Mouse (Mus musculus) thymus, adult 18-20 months (tissue): Measurements from ENCODE around the gene Umad1.

ENCODE experiments used
- DNase-seq, 2 experiments: peaks; one replicate each; pipeline ENCODE4 v3.0.0; 2022; ENCODE audit warnings: mixed read lengths in 2 of 2

Gene Umad1

DNA sequence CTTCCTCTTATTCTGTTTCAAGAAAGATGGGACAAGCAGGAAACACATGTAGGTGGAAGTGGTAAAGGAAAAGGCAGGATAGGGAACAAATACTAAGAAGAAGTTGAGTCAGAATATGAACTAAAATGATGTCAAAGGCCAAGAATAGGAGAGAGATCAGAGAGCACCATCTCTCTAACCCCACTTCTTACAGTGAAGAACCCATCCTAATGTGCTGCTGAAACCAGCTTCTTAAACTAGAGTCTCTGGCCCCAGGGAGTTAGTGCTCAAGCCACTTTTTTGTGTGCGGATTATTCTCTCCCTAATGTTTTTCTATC is 161.1 kb downstream of the Umad1 start:
- DNase-seq, result no peak

DNA sequence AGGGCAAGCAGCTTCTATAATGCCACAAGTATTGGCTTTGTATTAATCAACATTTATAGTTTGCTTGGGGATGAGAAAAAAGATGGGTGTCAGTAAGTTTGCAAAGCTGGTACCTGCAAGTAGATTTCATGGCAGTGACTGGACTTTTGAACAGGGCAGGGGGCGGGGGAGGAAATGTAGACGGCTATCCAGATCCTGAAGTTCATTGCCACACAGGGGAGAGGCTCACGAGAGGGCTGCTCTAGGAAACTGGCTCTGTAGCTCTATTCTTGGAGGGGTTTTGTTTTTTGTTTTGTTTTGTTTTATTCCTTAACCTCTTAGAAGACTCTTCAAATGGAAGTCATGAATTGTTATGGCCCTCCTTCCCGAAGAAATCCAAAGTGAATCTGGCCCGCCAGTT is 162.3 kb downstream of the Umad1 start:
- no peak for DNase-seq

DNA sequence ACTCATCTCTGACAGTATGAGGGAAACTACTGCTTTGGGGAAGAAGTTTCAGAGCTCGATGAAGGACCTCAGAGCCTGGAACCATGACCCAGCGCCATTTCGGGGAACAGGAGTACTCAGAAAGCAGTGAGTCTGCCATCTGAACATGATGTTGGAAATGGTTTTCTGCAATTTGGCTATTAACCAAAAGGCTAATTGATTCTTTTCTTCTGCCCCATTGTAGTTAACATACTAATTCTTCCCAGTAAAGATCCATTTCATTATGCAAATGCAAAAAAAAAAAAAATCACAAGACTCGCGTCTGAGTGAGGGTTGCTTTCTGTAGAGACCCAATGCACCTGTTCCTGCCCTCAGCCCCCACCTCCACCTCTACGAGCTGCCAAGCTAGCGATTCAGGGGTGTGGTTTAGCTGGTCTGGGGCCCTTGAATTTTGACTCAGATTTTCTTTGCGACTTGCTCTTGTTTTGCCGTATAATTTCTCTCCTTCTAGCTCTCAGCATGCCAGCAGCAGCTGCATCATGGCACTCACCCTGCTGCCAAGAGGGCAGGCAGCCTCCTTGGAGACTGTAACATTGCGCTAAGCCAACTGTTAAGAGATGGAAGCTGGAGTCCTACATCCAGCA is 163.0 kb downstream of the Umad1 start:
- DNase-seq, result peak; percentile 46 to 71

DNA sequence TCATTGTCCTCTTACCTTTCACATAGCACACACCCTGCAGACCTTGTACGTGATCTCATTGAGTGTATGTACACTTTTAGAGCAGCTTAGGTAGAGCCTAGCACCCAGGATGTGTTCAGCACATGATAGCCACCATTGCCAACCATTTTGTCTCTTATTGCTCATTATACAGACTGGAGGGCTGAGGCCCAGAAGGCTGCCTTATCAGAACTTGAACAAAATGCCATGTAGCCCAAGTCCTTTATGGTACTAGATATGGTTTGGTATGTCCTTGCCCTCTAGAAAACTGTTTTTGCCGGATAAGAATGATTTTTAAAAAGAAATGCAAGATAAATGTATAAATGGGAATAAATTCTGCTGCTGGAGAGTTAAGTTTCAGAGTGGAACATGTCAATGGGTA is 164.1 kb downstream of the Umad1 start:
- no peak for DNase-seq

DNA sequence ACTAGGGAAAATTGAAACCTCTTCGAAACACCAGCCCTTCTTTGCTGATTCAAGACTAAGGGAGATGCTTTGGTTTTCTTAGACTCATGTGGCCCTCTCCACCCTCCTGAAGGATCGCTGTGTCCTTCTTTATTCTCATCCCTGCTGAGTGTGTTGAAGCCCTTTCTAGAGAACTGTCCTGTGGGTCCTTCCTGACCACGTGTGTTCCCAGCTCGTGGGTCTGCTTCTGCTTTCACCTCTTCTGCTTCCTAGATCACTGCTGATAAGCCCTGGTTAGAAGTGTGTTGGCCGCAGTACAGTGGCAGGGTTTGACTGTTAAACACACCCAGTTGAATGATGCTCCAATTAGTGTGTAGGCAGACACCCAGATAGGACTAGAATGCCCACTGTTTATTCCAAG is 168.6 kb downstream of the Umad1 start:
- DNase-seq, result no peak

DNA sequence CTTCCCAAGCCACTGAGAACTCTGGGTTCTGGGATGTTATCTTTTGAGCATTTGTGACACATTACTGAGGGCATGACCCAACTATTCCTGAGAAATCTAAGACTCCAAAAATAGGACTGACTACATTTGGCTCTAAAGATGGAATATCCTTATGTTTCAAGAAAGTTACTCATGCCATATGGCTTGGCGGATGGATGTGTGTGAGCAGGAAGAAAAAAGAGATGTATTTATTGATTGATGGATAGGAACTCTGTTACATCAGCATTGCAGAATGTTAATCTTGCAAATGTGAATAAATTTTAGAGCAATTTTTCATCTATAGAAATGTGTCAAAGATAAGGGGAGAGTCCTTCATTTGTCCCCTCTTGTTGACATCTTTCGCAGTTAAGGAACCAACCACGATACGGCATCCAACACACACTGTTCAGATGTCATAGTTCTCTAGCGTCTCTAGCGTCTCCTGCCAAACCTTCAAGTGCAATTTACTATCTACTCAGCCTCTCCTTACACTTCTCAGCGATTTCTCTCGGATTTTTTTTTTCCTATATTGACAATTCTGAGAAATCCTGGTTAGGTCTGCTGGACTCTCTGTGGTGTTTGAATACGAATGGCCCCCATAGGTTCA is 171.6 kb downstream of the Umad1 start:
- DNase-seq, result no peak

DNA sequence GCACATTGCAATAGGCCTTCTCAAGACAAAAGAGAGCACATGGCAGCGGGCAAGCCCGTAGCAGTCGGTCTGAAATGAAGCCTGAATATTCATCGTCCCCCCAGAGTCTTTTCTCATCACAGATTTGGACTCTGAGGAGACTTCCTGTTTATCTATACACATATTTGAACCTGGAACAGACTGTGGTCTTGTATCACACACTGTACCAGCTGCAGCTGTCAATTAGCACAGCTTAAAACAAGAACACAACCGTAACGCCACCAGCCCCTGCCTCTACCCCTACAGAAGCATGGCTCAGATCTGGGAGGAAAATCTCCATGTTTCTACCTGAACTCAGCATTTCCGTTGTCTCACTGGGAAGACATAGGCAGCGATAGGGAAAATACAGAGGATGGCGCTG is 174.1 kb downstream of the Umad1 start:
- DNase-seq, result peak in 1 of 2 experiments; percentile 55

DNA sequence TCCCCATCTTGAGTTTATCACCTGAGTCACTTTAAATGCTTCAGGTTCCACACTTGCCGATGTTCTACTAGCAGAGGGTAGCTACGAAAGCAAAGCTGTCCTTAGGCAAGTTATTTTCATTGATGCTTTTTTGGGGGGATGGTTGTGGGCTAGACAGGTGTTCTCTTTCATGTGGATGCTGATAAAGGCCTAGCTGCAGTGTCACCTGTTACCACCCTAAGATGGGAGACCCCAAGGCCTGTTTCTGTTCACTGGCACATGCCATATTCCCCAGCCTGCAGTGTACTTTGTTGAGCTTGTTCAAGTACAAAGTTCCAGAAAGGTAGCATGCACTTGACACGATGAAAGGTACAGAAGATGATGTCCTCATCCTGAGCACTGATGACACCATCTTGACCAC is 178.8 kb downstream of the Umad1 start:
- DNase-seq, result peak in 1 of 2 experiments; percentile 59

DNA sequence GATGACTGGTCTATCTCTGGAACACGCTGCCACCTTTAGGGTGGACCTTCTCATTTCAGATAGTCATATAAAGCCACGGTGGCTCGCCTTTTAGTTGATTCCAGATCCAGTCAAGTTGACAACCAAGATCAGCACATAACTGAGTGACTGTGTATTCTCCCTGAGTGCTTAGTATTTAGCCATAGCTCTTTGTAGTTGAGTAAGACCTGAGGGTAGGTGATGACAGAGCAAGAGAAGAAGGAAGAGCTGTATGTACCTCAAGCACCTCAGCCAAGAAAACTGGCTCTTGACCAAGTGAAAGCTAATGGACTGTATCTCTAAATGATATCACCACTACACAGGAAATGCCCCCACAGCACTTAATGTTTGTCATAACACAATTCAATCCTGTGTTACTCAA is 182.7 kb downstream of the Umad1 start:
- no peak for DNase-seq

DNA sequence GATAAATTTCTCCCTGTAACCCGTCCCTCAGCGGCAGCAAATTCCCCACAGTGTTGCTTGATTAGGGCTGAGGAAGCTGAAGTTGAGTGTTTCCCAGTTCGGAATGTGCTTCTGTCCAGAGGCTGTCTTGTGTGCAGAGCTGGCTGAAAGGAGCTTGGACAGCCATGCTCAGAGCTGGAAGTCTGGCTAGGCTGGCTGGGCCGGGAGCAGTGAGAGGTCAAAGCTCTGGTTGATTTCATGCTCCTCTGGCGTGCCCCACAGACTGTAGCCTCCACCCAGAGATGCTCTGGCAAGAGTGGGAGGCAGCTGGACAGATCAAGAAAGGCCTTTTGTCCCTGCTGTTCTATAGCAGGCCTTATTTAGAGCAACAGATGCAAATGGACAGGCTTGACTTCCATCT is 187.7 kb downstream of the Umad1 start:
- no peak for DNase-seq

DNA sequence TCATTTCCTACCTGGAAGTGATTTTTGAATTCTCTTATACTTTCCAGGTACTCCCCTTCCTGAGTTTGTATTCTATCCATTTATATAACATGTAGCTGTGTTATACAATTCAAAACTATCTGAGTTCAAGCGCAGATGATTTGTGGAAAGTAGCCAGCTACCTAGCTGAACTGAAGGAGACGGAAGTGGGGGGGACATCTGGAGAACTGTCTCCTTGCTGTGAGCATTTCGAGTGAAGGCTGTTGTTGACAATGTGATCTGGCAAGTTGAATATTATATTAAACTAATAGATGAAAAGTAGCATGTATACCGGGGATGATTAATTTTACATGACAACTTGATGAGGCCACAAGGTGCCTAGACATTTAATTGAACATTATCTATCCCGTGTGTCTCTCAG is 196.5 kb downstream of the Umad1 start:
- DNase-seq, result no peak

DNA sequence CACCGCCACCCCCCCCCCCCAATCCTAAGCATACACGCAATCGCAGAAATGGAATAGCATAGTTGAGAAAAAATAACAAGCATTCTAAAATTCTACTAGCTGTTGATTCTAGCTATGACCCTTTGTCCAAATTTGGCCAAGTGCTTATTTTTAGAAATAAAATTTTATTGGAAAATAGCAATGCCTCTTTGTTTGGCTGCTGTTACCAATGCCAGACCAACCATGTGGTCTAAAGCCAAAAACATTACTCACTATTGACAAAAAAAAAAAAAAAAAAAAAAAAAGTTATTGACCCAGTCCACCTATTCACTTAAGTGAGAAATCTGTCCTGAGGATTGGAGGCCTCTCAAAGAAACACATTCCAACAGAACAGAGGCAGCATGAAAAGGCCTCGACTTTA is 199.5 kb downstream of the Umad1 start:
- no peak for DNase-seq

DNA sequence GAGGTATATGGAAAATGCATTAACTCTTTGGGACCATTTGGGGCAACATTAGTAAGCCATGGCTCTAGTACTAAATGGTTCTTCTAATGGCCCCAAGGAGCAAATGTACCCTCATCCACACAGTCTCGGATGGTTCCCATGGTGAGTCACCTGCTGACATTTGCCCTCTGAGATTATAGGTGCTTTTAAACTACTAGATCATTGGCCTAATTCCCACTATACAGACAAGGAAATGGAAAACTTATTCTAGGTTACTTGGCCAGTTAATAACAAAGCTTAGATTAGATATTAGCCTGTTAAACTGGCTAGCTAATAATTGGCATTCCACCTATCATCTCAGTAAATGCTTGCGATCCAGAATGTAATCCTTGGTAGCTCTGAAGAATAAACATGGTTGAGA is 203.4 kb downstream of the Umad1 start:
- DNase-seq, result no peak

DNA sequence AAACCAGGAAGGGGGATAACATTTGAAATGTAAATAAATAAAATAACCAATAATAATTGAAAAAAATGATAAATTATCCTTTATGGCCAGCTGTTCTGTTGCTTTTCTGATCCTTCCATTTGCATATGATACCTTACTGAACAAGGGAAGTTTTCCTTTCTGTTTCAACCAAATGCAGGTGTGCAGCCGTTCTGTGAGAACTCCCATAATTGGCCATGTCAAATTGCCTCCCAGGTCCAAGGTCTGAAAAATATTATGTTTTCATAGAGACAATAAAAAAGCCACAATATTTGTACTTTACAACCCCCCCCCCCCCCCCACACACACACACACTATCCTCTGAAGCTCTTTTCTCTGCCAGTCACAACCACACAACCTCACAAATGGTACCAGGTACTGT is 206.3 kb downstream of the Umad1 start:
- no peak for DNase-seq

DNA sequence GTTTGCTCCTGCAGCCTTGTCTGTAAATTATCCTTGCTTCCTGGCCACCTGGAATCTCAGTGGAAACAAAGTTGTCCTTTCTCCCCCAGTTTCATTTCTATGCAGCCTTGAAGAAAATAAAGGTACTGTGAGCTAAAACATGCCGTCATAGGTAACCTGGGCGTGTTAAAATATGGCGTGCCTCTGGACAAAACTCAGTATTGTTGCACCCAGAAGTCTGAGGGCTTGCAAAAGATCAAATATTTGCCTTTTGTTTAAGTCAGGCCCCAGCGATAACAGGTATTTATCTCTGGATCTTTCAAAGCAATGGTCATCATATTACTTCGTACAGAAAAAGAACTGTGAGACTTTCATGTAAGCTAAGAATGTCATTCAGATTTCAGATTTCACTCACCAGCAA is 206.9 kb downstream of the Umad1 start:
- no peak for DNase-seq

DNA sequence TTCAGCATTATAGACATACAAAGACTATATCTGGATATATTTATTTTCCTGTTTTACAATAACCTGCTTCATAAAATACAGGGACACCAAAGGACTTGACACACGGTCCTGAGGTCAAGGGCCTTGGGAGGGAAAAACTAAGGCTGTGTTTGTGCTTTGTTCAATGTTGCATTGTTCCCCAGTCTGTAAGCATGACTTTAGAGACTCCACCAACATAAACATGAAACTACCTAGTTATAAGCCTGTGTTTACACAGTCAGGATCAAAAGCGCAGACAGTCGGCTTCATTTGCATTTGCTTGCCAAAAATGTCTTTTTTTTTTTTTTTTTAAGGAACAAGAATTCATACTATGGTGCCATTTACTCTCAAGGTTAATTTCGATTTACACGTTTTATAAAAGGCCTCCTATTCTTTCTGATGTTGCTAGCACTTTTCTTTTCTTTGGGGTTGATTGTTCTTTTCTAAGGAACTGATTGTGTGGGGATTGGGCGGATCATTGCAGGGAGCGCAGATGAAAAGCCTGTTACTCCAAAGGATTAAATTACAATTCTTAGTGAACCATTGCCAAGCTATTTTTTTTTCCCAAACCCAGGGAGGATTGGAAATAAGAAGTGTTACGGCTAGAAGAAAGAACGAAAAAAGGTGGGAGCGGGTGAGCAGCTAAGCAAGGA is 208.7 kb downstream of the Umad1 start:
- DNase-seq, result no peak

DNA sequence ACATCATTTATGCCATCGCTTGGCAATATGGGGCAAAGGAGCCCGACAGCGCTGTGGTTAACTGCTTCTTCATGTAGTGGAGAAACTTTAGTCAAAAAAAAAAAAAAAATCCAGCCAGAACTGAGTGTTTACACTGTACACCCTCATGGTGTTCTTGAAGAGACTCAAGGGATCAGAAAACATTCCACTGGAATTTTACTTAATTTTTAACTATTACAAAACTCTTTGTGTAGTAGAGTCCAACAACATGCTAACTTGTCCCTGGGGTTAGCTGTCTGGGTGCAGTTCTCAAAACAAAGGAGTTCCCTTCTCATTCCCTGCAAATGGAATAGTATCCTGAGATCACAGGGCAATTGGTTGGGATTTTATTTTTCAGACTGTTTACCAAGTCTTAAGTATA is 210.8 kb downstream of the Umad1 start:
- DNase-seq, result no peak

DNA sequence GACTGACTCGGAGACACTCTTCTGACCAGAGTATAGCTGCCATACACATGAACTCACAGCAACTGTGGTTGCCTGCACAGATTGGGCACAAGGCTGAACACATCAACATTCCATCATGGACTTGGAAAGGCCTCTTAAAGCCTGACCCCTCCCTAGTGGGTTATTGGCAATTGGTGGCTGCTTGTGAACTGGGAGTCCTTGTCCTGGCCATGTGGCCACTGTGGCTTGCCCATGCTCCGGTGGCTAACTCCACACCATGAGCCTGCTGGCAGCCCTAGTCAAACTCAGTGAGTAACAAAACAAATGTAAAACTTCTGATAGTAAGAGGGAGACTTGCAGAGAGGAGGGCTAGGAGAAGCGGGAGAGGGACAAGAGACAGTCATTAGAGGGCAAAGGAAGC is 213.0 kb downstream of the Umad1 start:
- DNase-seq, result no peak

DNA sequence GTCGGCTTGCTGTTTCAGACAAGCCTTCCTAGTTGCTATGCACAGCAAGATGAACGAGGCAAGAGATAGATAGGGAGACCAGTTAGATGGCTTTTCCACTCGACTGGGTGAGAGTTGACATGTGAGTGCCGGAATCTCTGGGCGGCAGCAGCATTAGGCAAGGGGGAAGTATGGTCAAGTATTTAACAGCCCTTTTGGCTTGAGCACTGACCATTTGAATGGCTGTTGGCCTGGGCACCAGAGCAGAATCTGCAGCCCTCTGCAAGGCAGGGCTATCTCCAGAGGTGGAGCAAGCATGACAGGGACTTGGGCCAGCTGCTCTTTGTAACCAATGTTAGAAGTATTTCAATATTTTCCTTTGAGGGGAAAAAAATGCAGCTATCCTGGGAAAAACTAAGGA is 213.8 kb downstream of the Umad1 start:
- DNase-seq, result no peak

DNA sequence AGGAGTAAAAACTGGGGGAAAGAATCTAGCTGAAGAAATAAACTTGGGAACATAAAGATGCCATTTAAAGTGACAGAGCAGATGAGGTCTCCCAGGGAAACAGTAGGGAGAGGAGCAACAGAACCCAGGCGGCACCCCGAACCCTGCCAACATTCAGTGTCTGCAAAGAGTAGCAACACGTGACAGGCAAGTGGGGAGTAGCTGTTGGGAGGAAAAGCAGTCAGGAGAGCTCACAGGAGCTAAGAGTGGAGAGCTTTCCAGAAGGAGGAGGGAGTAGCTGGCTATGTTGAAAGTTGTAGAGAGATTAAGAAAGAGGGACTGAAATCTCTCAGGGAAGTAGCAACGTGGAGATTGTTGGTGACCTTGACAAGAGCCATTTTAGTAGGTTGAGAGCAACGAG is 214.4 kb downstream of the Umad1 start:
- DNase-seq, result no peak

DNA sequence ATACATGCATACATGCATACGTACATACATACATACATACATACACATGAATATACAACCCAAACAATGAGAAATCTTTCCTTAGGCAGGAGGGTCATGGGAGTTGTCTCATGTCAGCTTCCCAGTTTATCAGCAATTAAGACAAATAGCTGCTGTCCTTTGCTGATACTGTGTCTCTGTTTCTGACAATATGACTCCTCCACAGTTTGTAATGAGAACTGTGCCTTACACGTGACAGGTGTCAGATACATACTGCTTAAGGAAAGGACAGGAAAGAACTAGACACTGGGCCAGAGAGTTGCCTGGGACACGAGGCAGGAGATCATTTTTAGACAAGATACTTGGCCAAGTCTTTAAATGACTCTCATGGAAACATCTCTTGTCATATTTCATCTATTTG is 215.2 kb downstream of the Umad1 start:
- no peak for DNase-seq

DNA sequence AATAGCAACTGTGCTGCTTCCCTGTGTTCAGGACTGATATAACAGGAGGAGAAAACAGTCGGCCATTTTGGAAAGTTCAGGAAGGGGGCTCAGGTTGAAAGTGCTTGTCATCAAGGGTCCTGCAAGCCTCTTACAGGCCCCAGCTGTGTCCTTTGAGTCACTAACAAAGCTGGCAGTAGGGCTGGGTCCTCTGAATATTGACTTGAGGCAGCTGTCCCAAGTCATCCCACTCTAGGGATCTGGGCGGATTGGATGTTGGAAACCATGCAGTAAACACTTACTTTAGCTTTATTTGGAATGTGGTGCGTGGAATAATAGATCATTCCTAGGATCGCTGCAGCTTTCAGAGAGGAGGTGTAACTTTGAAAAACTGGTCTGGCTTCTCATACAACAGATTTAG is 215.7 kb downstream of the Umad1 start:
- no peak for DNase-seq

DNA sequence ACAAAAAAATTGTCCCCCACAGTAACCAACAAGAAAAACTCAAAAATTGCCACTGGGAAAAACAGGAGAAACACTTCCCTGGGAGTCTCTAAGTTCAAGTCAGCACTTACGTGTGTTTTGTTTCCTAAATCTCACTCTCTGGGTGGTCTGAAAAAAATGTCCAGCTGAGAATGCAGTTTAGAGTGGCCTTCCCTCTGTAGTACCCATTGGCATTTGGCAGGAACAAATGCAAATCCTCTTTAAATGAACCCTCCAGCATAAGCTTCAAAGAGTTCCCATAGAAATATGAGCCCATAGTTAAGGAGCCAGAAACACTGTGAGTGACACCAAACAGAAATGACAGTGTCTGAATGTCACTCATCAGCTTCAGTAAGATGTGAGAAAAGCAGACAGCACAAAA is 220.1 kb downstream of the Umad1 start:
- DNase-seq, result no peak

DNA sequence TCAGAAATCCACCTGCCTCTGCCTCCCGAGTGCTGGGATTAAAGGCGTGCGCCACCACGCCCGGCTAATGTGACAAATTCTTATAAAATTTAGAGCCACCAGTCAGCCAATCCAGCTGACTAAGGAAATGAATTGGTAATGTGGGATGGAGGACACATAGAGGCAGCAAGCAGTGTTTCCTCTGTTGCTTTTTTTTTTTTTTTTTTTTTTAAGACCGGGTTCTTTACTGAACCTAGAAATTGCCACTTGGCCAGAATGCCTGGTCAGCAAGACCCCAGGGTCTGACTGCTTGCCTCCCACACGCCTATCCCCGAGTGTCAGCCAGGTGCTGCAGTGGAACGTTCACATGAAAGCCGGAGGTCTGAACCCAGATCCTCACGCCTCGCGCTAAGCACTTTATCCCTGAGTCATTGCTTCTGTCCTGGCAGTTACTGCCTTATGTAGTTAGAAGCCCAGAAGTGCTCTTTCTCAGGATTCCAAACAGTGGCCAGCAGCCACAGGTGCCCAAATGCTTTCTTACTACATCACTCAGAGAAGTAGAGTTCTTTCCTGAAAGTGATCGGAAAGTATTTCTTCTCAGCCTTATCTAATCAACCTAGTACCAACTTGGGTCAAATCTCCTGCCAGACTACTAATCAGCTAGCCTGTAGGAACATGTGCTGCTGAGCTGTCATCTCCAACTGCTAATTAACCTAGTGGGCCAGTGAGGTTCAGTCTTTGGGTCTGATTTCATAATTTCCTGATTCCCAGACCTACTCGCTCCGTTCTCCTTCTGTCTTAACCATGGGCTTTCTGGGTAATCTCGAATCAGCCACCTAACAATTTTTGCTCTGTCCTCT is 225.6 kb downstream of the Umad1 start:
- DNase-seq, result peak in 1 of 2 experiments; percentile 61
